Mouse (Mus musculus) heart, adult 11 months (tissue): ENCODE data around the gene Clmp.
"Not testable (repeated sequence)": the region's sequence is repeated elsewhere in the genome, so short reads cannot be mapped to it uniquely, and the experiment has no call there.

ENCODE experiments used
- DNase-seq: peaks from one replicate; pipeline ENCODE4 v3.0.0; 2022

Gene Clmp

DNA sequence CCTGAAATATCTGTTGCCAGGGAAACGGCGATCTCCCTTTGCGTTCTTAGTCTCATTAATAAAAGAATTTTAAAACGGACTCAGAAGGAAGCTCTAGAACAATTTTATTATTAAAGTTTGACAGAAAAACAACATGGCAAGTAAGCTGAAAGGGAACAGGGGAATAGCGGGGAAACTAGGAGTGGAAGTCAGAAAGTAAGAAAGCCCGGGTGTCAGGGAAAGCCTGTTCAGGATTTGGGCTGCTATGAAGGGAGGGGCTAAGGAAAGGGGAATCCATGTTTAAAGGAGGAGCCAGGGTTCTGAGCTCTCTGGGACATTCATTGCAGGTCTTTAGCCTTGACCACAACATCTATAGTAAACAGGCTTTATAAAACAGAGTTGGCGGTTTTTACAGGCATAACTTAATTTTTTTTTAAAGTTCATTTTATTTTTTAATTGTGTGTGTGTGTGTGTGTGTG, 45.9 kb downstream of the Clmp start:
- no peak for DNase-seq

DNA sequence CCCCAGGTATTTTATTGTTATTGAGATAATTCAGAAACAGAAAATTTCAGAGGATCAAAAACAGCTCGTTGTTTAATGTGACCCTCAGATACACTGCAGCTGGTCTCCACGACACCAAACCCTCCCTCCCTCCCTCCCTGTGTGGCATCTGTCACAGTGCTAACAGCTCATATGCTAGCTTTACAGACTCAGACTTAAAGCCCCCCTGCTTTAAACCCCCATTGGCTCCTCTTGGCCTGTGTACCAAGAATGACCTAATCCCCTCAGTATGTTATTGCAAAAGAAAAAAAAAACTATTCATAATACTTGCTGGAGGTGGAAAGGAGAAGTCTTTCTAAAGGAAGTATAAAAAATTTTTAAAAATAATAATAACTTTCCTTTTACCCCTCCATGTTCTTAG, 46.5 kb downstream of the Clmp start:
- no peak for DNase-seq

DNA sequence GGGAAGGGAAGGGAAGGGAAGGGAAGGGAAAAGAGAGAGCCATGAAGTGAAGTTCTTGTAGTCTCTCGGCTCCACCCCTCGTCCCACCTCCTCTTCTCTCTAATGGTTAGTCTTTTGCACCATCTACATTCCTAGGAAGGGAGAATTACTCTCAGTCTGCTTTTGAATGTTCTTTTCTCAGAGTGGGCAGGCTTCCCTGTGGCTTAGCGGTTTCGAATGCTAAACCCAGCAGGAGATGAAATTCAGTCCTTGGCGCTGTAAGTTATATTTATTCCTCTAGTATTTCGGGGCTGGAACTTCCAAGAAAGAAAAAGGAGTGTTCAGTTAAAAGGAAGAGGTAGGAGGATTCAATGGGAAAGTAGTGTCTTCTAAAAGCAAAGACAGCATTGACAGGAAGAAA, 51.4 kb downstream of the Clmp start:
- DNase-seq = no peak

DNA sequence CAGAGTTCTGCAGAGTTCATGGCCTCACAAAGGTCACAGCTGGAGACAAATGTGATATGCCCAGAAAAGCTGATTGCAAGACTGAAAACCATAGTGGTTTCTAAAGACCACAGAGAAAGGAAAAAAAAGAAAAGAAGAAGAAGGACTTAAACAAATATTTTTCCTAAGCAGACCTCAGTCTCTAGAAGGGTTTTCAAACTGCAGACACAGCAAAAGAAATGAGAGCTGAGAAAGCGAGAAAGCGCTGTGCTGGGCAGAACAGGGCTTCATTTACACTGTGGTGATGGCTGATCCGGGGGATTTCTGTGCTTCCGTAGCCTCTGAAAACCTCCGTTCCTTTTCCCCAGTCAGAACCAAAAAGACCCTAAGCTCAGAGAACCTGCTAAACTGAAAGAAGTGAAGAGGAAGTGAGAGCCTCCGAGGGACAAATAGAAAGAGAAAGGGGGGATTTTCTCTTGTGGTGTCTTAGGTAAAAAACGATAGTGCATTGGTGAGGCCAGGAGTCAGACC, 57.8 kb downstream of the Clmp start:
- DNase-seq = no peak

DNA sequence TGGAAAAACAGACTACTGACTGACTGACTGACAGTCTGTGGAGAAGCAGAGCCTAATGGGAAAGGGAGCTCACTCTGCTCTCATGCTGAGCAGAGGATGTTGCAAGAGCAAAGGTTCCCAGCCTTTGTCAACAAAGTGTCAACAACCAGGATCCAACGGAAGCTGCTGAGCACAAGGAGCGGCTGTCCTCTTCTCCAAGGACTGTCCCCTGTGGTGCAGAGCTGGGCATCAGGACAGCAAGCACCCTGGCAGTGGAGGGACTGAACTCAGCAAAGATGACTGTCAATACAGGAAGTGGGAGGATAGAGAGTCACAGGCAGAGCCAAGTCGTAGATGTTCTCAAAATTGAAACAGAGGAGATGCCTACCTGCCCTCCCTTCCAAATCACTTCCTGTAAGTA, 58.5 kb downstream of the Clmp start:
- DNase-seq = peak; percentile 96

DNA sequence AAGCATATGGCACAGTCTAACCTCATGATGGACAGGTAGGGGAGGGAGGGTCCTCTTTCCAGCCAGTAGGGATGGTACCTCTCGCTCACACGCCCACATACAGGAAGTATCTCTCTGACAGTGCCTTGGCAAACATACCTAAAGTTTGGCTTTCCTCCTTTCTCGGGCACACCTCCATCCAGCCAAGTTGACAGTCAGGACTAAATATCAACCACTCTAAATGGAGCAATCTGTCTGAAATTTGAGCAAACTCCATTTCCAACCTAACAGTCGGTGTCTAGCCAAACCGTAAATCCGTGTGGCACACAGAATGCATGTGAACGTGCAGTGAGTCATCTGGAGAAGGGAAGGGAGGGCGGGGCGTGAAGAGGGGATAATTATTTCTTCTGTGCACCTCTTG, 61.0 kb downstream of the Clmp start:
- no peak for DNase-seq

DNA sequence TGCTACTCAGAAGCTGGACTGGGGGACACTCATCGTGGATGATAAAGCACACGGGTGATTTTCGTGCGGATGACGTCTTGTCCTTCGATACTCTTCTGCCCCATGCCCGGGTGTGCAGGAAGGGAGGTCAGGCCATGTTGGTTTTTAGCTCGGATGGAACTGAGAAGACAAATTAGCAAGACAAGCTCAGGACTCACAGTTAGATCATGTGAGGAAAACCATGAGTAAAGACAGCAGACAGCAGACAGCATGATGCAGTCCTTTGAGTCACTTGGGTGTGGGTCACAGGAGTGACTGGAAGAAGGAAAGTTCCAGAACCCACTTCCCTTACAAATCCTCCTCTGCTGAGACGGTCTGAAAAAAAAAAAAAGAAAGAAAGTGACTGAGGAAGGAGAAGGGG, 61.5 kb downstream of the Clmp start:
- DNase-seq = no peak

DNA sequence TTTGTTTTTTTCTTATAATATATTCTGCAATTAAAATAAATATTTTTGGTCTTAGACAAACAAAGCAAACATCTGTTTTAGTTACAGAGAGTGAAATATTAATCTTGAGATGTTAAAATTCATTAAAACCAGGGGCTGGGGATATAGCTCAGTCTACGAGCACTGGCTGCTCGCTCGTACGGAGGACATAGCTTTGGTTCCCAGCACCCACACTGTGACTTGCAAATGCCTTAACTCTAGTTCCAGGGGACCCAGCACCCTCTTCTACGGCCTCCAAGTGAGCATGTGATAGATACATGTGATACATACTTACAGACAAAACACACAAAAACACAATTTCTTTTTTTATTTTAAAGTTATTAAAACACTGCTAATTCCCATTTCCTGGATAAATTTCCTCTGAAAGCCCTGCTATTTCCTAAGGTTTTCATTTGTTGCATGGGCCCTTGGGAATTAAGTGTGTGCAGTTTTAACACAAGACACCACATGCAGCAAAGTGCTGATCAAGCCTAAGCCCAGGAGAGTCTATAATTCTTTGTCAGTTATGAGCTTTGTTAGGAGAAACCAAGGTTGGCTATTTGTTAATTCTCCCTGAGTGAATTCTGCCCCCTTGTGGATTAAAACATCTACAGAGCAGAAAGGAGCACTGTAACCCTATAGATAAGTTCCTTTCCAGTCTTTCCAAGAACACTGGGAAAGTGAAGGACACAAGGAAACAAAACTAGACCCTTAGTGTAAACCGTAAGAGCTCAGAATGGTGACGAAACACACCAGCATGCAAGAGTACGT, 64.3 kb downstream of the Clmp start:
- DNase-seq = no peak

DNA sequence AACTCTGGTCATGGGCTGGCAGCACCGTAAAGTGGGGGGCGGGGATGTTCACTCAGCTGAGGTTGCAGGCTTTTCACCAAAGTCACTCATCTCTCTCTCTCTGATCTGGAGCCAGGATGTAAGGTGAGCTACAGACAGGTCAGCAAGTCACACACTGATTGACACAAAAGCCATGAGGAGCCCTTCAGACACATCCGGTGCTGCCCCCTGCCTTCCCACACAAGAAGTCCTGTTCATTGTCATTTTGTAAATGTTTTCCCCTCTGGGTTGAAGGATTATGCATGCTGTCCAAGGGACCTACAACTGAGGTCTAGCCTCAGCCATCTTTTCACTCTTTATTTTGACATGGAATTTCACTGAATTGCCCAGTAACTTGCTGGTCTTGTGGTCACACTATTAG, 66.0 kb downstream of the Clmp start:
- DNase-seq = no peak

DNA sequence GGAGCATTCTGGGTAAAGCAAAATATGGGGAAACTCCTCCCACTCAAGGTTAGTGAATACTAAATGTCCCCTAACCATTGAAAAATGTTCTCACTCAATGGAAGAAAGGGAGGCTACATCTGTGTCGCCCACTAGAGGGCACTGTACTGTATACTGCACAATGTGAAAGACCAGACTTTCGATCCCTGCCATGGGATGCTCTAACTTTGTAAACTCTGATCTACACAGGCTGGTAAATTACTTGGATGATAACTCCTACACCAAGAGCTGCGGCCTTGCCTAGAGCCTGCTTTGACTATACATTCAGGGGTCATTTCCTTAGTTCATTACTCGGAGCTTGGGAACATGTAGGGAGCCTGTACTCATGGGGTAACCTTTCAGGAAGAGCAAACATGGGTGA, 70.6 kb downstream of the Clmp start:
- peak; percentile 95 for DNase-seq

DNA sequence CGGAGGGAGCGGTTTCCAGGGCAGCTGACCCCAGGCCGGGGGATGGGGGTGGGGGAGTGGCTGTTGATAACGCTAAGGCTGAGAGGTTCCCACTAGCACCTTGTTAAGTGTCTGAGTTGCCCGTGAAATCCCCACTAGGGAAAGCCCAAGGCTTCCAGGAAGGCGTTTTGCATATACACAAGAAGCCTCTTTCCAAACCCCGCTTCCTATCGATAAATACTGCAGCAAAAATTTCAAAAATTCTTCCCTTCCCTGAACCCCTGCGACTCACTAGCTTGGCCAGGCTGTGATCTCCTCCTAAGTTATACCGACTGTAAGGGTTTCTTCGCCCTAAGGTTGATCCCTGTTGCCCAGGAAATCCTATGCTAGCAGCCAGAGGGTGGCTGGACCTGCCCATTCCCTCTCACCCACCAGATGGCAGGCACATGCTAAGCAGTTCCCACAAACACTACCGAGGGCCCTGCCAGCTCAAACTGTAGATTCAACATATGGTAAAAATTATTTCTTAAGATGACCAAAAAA, 71.4 kb downstream of the Clmp start:
- DNase-seq = peak; percentile 97

DNA sequence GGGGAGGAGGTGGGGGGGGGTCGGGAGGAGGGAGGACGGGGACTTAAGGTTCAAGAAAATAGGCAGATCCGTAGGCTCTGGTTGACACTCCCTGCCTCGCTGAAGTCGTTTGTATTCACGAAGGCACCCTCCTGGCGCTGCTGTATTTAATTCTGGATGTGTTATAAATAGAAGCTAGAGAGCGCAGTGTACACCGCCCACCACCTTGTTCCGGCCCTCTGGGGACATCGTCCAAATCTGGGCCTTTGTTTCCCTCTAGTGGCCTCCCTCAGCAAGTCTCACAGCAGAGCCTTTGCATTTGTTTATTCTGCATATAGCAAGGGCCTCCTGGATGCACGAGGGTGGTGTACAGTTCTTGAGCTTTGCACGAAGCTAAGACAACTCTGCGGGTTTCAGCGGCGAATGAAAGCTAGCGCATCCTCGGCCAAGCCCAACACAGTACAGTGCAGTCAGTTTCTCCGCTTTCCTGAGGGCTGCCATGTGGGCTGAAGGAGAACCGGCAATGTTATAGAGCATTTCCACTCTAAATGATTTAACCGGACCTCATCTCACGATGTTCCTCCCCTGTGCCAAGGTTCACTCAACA, 72.0 kb downstream of the Clmp start:
- DNase-seq = peak; percentile 98

DNA sequence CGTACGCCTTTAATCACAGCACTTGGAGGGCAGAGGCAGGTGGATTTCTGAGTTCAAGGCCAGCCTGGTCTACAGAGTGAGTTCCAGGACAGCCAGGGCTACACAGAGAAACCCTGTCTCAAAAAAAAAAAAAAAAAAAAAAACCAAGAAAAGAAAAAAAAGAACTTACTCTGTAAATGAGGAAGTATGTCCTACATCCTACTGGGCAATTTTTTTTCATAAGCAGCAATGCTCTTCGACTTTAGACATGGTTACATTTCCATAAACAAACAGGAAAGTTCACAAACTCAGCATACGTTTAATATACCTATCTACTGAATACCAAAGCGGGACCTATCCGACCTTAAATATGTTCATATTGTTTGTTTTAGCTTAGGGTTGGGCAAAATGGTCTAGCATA, 76.6 kb downstream of the Clmp start:
- DNase-seq = no peak

DNA sequence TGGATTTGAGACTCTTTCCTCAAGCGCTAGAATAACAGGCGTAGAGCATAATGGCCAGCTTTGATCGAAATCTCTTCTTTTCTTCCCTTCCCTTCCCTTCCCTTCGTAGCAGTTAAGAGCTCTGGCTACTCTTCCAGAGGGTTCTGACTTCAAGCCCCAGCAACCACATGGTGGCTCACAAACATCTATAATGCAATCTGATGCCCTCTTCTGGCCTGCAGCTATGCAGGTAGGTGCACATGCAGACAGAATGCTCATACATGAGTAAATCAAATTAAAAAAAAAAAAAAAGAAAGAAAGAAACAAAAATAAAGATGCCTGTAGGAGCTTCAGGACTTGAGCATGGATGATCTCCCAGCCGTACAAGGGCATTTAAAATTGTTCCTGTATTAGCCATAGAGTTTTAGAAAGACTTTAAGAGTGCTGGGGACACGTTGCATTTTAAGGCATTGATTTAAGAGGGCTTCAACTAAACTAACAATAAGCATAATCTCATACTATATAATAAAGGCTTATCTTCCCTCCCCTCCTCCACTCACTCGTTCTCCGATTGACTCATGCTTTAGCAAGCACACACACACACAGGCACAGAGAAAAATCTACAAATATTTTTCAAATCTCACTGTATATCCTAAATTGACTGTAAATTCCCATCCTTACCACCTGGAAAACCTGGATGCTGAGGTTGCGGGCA, 79.3 kb downstream of the Clmp start:
- DNase-seq = no peak

DNA sequence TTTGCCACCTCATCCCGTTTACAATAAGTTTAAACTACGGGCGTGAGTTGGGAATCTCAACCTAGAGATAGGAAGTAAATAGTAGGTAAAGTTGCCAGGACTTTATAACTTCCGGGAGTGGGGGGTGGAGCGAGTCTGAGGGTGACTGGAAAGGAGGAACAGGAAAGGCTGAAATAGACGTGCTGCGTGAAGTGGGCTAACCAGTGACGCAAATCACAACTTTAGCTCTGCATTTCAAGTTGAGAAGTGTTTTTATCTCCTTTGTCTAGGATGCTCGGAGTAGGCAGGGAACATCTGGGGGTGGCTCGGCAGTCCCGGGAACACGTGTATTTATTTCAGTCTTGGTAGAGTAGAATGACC, 79.8 kb downstream of the Clmp start:
- DNase-seq = peak; percentile 96

DNA sequence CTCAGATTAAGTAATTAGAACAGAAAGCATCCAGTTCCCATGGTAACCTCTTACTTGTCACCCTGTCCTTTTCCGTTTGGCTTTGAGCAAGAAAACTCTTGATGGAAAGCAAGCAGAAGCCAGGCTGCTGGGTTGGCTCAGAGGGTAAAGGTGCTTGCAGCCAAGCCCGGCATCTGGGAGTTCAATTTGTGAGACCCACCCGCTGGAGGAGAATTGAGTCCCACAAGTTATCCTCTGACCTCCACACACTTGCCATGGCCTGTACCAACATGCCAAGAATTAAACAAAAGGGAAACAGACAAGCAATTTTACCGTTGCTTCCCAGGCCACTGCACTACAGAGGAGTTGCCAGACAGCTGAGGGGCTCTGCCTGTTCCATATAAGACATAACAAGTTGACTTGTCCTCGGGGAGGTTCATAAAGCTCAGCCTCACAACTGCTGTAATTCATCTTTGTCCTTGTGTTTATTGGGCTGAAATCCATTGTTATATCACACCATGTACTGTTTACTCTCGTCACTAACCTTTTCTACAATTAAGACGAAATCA, 80.4 kb downstream of the Clmp start:
- DNase-seq = peak; percentile 91

DNA sequence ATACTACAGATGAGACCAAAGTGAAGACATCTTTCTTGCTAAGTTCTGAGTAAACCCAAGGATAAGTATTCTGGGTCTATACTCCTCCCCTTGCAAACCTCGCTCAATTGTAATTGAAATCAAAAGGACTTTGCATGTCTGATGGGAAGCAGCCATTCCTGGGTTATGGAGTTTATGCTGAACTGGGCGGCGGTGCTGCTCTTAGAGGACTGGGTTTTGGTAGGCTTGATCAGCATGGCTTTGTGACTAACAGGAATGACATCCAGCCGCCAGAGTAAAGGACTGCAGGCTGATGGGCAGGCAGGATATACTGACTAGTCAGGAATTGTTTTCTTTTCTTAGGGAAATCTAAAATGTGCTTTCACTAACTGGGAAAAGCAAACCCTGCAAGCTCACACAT, 82.2 kb downstream of the Clmp start:
- DNase-seq = no peak

DNA sequence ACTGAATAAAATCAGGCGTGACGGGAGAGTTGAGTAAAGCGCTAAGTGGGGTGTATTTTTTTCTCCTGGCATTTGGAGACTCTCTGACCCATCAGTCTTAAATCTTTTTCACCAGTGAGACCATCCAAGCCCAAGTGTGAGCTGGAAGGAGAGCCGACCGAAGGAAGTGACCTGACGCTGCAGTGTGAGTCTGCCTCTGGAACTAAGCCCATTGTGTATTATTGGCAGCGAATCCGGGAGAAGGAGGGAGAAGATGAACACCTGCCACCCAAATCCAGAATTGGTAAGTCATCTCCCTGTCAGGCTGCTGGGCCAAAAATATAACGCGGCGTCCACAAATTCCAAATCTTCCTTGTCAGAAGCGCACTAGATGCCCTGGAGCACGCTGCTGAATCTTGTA, 86.5 kb downstream of the Clmp start:
- DNase-seq = peak; percentile 90

DNA sequence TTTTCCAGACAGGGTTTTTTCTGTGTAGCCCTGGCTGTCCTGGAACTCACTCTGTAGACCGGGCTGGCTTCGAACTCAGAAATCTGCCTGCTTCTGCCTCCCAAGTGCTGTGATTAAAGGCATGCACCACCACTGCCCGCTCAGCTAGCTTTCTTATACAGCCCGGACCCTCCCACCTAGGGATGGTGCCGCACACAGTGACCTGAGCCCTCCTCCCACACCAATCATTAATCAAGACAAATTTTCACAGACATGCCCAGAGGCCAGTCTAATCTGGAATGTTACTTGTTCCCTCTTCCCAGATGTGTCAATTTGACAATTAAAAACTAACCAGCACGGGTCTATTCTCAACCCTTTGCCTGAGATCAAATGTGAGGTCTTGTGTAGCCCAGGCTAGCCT, 87.4 kb downstream of the Clmp start:
- not testable (repeated sequence) for DNase-seq

DNA sequence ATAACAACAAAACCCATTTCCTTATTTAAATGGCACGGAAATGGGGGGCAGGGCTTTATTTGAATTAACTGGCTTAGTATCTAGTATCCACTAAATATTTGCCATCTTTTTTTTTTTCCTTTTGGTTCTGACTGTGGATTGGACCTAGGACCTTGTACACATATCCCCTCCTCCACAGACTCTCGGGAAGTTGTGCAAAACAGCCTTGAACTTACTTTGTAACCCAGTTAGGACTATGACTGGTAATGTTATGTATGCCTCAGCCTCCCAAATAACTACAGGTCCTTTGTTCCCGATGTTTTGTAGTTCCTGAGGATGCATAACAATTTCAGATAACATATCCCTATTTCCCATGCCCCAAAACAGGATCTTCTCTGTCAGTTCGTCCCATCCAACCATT, 88.1 kb downstream of the Clmp start:
- DNase-seq = no peak

DNA sequence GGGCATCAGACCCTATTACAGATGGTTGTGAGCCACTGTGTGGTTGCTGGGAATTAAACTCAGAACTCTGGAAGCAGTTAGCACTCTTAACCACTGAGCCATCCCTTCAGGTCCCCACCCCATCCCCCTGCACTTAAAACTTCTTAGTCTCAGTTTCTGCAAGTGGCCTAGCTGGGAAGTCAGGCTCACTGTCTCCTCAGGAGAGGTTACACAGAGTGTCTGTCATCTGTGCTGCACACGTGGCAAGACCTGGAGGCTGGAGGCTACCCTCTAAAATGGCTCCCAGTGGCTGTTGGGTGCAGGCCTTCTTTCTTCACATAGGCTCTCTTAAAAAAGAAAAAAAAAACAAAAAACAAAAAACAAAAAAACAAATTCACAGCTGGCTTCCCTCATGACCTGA, 90.3 kb downstream of the Clmp start:
- no peak for DNase-seq

DNA sequence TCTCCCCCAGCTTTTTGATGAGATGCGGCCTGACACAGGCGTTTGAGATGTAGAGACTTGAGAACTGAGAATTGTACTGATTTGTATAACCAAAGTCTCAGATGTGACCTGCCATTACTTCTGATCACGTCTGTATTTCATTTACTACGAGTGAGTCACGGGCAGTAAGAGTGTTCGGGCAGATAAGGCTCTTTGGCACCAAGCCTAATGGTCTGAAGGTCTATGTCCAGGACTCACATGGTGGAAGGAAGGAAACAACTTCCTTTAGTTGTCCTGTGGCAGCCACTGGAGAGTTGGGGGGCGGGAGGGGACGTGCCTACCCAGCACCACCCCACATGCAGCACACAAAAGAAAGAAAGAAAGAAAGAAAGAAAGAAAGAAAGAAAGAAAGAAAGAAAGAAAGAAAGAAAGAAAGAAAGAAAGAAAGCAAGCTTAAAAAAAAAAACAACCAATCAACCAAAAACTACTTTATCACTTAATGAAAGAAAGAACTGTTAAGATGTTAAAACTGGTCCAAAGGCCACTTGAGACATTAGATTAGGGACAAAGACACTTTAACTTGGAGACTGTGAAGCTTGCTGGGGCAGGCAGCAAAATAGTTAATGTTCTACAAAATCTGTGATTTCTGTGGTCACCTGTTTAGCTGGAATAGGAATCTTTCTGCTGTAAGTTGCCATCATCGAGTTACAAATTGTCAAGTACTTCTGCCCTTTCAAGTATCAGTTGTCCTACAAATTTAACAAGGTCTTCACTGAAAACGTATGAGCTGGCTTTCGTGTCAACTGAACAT, 90.9 kb downstream of the Clmp start:
- DNase-seq = peak; percentile 97

DNA sequence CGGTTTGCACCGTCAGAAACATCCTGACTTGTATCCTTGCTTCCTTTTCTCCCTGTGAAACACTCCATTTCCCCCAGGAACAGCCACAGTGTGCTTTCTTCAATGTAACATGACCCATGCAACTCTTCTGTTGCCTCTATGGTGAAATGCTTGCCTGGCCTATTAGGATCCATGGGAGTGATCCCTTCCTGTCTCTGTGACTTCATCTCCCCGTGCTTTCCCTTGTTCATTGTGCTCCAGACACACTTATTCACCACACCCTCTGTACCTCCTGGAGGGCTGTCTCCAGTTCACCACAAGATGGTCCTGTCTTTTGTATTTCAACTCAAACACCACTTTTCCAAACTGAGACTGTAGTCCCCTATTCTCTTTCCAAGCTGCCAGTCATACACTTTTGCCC, 94.3 kb downstream of the Clmp start:
- DNase-seq = no peak
